Mouse (Mus musculus) heart, postnatal 0 days (tissue): ENCODE measurements at regions not wholly inside any gene's neighbourhood (a gene's known extent, or its start where the extent isn't known, plus 50 kb on each side); places are given as distances from the start of the nearest gene placed in this dataset.

Experiments used
- ATAC-seq: fragments of 200-750 bp; cut with Nextera tagmentation; 2 replicates; pipeline ENCODE4 v1.8.0; 2017; ENCODE audit warnings: low read depth, moderate number of reproducible peaks, moderate library complexity; ENCODE audit not compliant: insufficient read depth
- DNase-seq: peaks from one replicate; pipeline ENCODE4 v3.0.0-alpha.2; 2016; ENCODE audit warnings: low spot score
- H3K27ac ChIP-seq: fragments of 300-500 bp; sonication (generic); 2 replicates; pipeline ENCODE4 v1.5.1; 2014; ENCODE audit warnings: low read depth, mild to moderate bottlenecking
- H3K27me3 ChIP-seq: fragments of 300-500 bp; sonication (generic); 2 replicates; pipeline ENCODE4 v1.6.1; 2014; ENCODE audit warnings: low read length, mixed read lengths; ENCODE audit not compliant: control insufficient read depth, insufficient read depth
- H3K36me3 ChIP-seq: fragments of 300-500 bp; sonication (generic); replicated peaks from 2 replicates; pipeline ENCODE4 v1.6.1; 2014; ENCODE audit warnings: low read length, mixed read lengths; ENCODE audit not compliant: control insufficient read depth, insufficient read depth
- H3K4me1 ChIP-seq: fragments of 300-500 bp; sonication (generic); 2 replicates; pipeline ENCODE4 v1.6.1; 2014; ENCODE audit warnings: antibody characterized with exemption; ENCODE audit not compliant: control insufficient read depth, insufficient read depth
- H3K4me2 ChIP-seq: fragments of 300-500 bp; sonication (generic); 2 replicates; pipeline ENCODE4 v1.6.1; 2014; ENCODE audit warnings: low read depth, mild to moderate bottlenecking, low read length, moderate library complexity
- H3K4me3 ChIP-seq: fragments of 300-500 bp; sonication (generic); 2 replicates; pipeline ENCODE4 v1.5.1; 2014; ENCODE audit warnings: low read depth, low read length
- H3K9ac ChIP-seq: fragments of 300-500 bp; sonication (generic); replicated peaks from 2 replicates; pipeline ENCODE4 v1.6.1; 2014; ENCODE audit warnings: low read depth, low read length, mixed read lengths
- H3K9me3 ChIP-seq: fragments of 300-500 bp; sonication (generic); replicated peaks from 2 replicates; pipeline ENCODE4 v1.6.1; 2016; ENCODE audit warnings: low read length; ENCODE audit not compliant: control insufficient read depth
- CTCF ChIP-seq: IDR thresholded peaks from 2 replicates; pipeline ENCODE4 v1.5.1; 2016; ENCODE audit warnings: antibody characterized with exemption, control low read depth, low read depth
- EP300 ChIP-seq: IDR thresholded peaks from 2 replicates; pipeline ENCODE4 v1.6.1; 2016; ENCODE audit warnings: antibody characterized with exemption, low read depth
- WGBS: fragments of 180-500 bp; shearing (Covaris S2); extraction: QIAGEN DNeasy Blood & Tissue Kit; methylation state at CpG from one replicate; pipeline ENCODE4 v1.1.7; 2014; 5-methylcytosine and 5-hydroxymethylcytosine counted together

- Histone ChIP-seq H3K27me3 (no peaks in the 10 kb centered on the region), H3K27ac (no peak overlapping the region), H3K36me3 (no peaks in the 10 kb centered on the region), H3K4me3 (no peak overlapping the region), H3K9ac (no peak overlapping the region), H3K4me1 (no peaks in the 10 kb centered on the region), H3K9me3 (no peaks in the 10 kb centered on the region), H3K4me2 (no peak overlapping the region)
- WGBS: 69% methylated on average over 1 of the region's 1 CpGs
- DNase-seq (no peak), ATAC-seq (no peak)
- TF ChIP-seq EP300: no peak
Measured at GRCm38 (mm10) chr5:49645781-49646180, 121.1 kb upstream of the Kcnip4 start.

- no peak for TF ChIP-seq CTCF
- H3K27me3 ChIP-seq: no peaks in the 10 kb centered on the region
- DNase-seq: no peak
- H3K36me3 ChIP-seq: no peaks in the 10 kb centered on the region
- no peak for ATAC-seq
- no peaks in the 10 kb centered on the region for H3K4me1 ChIP-seq
- H3K4me3 ChIP-seq: no peak overlapping the region
- H3K4me2 ChIP-seq: no peak overlapping the region
- WGBS: 73% methylated on average over 2 of the region's 2 CpGs
- H3K27ac ChIP-seq: no peak overlapping the region
- no peaks in the 10 kb centered on the region for H3K9me3 ChIP-seq
- H3K9ac ChIP-seq: no peak overlapping the region
Measured at GRCm38 (mm10) chr5:49644606-49645005, 119.9 kb upstream of the Kcnip4 start.

GRCm38 (mm10) chr5:49642439-49642838 is 117.7 kb upstream of the Kcnip4 start:
- no peak overlapping the region for H3K9ac ChIP-seq
- no peak overlapping the region for H3K4me3 ChIP-seq
- no peak overlapping the region for H3K27ac ChIP-seq
- no peak overlapping the region for H3K4me2 ChIP-seq
- ATAC-seq: no peak
- H3K36me3 ChIP-seq: no peaks in the 10 kb centered on the region
- 58% methylated on average over 2 of the region's 2 CpGs for WGBS
- DNase-seq: no peak
- no peaks in the 10 kb centered on the region for H3K4me1 ChIP-seq
- no peaks in the 10 kb centered on the region for H3K9me3 ChIP-seq
- TF ChIP-seq EP300 (no peak), CTCF (no peak)
- H3K27me3 ChIP-seq: no peaks in the 10 kb centered on the region

GRCm38 (mm10) chr5:49641206-49641830 is 116.6 kb upstream of the Kcnip4 start:
- Histone ChIP-seq H3K36me3 (no peaks in the 10 kb centered on the region), H3K4me3 (no peak overlapping the region), H3K27me3 (no peaks in the 10 kb centered on the region), H3K27ac (no peak overlapping the region), H3K9ac (no peak overlapping the region), H3K4me2 (no peak overlapping the region), H3K4me1 (no peaks in the 10 kb centered on the region), H3K9me3 (no peaks in the 10 kb centered on the region)
- 81% methylated on average over 12 of the region's 12 CpGs for WGBS
- TF ChIP-seq CTCF (no peak), EP300 (no peak)
- DNase-seq (no peak), ATAC-seq (no peak)

GRCm38 (mm10) chr5:49639637-49640036 is 114.9 kb upstream of the Kcnip4 start:
- TF ChIP-seq CTCF (no peak), EP300 (no peak)
- 70% methylated on average over 4 of the region's 4 CpGs for WGBS
- H3K4me1 ChIP-seq: no peaks in the 10 kb centered on the region
- H3K36me3 ChIP-seq: no peaks in the 10 kb centered on the region
- no peak for ATAC-seq
- no peak overlapping the region for H3K27ac ChIP-seq
- H3K9me3 ChIP-seq: no peaks in the 10 kb centered on the region
- no peak overlapping the region for H3K4me3 ChIP-seq
- no peak overlapping the region for H3K4me2 ChIP-seq
- no peaks in the 10 kb centered on the region for H3K27me3 ChIP-seq
- H3K9ac ChIP-seq: no peak overlapping the region
- no peak for DNase-seq

- no peaks in the 10 kb centered on the region for H3K36me3 ChIP-seq
- H3K4me3 ChIP-seq: no peak overlapping the region
- DNase-seq (no peak), ATAC-seq (no peak)
- no peak overlapping the region for H3K4me2 ChIP-seq
- TF ChIP-seq EP300 (no peak), CTCF (no peak)
- no peaks in the 10 kb centered on the region for H3K4me1 ChIP-seq
- H3K27ac ChIP-seq: no peak overlapping the region
- WGBS: 81% methylated on average over 1 of the region's 1 CpGs
- no peak overlapping the region for H3K9ac ChIP-seq
- no peaks in the 10 kb centered on the region for H3K9me3 ChIP-seq
- no peaks in the 10 kb centered on the region for H3K27me3 ChIP-seq
Measured at GRCm38 (mm10) chr5:49620152-49620551, 95.4 kb upstream of the Kcnip4 start.
